Mouse (Mus musculus) kidney, embryonic 14.5 days (tissue): ENCODE measurements at regions not wholly inside any gene's neighbourhood (a gene's known extent, or its start where the extent isn't known, plus 50 kb on each side); places are given as distances from the start of the nearest gene placed in this dataset.

ENCODE experiments used
- ATAC-seq: fragments of 200-750 bp; cut with Nextera tagmentation; 2 replicates; pipeline ENCODE4 v1.8.0; 2017; ENCODE audit warnings: moderate number of reproducible peaks, mild to moderate bottlenecking, moderate TSS enrichment, moderate library complexity; ENCODE audit not compliant: low FRiP score, low TSS enrichment
- H3K27ac ChIP-seq: fragments of 300-500 bp; sonication (generic); 2 replicates; pipeline ENCODE4 v1.5.1; 2014; ENCODE audit warnings: low read depth, mild to moderate bottlenecking, low read length, moderate library complexity, mixed read lengths
- H3K27me3 ChIP-seq: fragments of 300-500 bp; sonication (generic); 2 replicates; pipeline ENCODE4 v1.6.1; 2014; ENCODE audit warnings: mild to moderate bottlenecking, low read length; ENCODE audit not compliant: control insufficient read depth, insufficient read depth
- H3K36me3 ChIP-seq: fragments of 300-500 bp; sonication (generic); 2 replicates; pipeline ENCODE4 v1.6.1; 2014; ENCODE audit warnings: low read length, mixed read lengths; ENCODE audit not compliant: control insufficient read depth, insufficient read depth
- H3K4me1 ChIP-seq: fragments of 300-500 bp; sonication (generic); 2 replicates; pipeline ENCODE4 v1.6.1; 2014; ENCODE audit warnings: low read length, mixed read lengths; ENCODE audit not compliant: control insufficient read depth, insufficient read depth
- H3K4me2 ChIP-seq: fragments of 300-500 bp; sonication (generic); replicated peaks from 2 replicates; pipeline ENCODE4 v1.6.1; 2014; ENCODE audit warnings: low read depth, mild to moderate bottlenecking, low read length
- H3K4me3 ChIP-seq: fragments of 300-500 bp; sonication (generic); 2 replicates; pipeline ENCODE4 v1.5.1; 2014; ENCODE audit warnings: mild to moderate bottlenecking, low read length
- H3K9ac ChIP-seq: fragments of 300-500 bp; sonication (generic); 2 replicates; pipeline ENCODE4 v1.6.1; 2014; ENCODE audit warnings: low read depth, mild to moderate bottlenecking, low read length, moderate library complexity
- H3K9me3 ChIP-seq: fragments of 300-500 bp; sonication (generic); 2 replicates; pipeline ENCODE4 v1.6.1; 2016; ENCODE audit warnings: low read length; ENCODE audit not compliant: control insufficient read depth
- WGBS: fragments of 180-500 bp; shearing (Covaris S2); extraction: QIAGEN DNeasy Blood & Tissue Kit; methylation state at CpG from one replicate; pipeline ENCODE4 v1.1.7; 2014; 5-methylcytosine and 5-hydroxymethylcytosine counted together

DNA sequence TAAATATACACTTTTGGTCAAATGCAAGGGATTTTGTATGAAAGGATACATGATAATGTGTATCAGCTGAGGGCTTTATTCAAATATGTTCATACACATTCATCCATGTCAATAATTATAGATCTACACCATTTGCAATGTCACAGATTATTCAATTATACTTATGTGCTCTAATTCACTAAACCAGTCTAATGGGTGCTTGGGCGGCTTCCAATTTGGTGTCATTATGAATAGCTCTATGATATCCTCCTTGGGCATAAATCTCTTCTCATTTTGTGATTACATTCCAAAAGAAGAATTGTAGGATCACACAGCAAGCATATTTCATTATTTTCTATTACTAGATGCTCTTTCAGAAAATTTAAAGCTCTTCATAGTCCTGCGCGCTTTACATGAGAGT lies 97.7 kb upstream of the Prr30 start:
- H3K4me3 ChIP-seq = no peak overlapping the region
- H3K27me3 ChIP-seq = no peaks in the 10 kb centered on the region
- 94% methylated on average over 3 of the region's 3 CpGs for WGBS
- no peak overlapping the region for H3K9ac ChIP-seq
- no peak for ATAC-seq
- H3K4me2 ChIP-seq = no peak overlapping the region
- H3K36me3 ChIP-seq = no peaks in the 10 kb centered on the region
- H3K9me3 ChIP-seq = no peaks in the 10 kb centered on the region
- no peaks in the 10 kb centered on the region for H3K4me1 ChIP-seq
- H3K27ac ChIP-seq = no peak overlapping the region

DNA sequence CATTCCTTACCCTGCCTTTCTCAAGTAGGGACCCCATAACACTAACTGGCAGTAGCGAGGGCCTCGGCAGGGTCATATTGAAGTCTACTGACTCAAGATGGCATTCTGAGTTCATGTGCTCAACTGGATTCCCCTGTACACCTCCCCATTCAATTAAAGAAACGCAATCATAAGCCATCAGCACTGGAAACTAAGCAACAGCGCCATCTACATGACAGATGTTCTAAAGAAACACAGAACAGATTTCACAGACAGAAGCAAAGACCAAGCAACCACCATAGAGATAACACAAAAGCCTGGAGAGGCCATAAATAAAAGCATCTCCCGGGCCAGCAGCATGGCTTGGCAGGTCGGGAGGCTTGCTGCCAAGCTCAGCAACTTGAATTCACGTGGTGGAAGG lies 94.6 kb upstream of the Prr30 start:
- H3K4me1 ChIP-seq = no peaks in the 10 kb centered on the region
- H3K27ac ChIP-seq = no peak overlapping the region
- 28% methylated on average over 7 of the region's 7 CpGs for WGBS
- no peaks in the 10 kb centered on the region for H3K36me3 ChIP-seq
- no peak for ATAC-seq
- H3K27me3 ChIP-seq = no peaks in the 10 kb centered on the region
- no peak overlapping the region for H3K4me3 ChIP-seq
- H3K9ac ChIP-seq = no peak overlapping the region
- no peaks in the 10 kb centered on the region for H3K9me3 ChIP-seq
- no peak overlapping the region for H3K4me2 ChIP-seq

DNA sequence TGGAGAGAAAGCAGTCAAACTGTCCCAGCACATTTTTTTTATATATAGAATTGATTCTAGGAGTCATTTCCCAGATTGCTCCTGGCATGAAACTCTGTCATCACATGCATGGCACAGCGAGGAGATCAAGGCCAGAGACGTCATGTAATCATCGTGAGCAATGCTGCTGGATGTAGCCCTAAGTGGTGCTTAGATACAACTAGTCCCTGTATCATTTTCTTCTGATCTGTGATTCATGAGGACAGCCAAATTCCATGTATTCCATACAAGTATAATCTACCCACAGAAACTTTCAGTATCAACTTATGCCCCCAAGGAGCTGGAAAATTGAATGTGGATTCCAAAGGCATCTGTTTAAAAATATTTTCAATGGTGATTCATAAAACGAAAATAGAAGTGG lies 87.6 kb upstream of the Prr30 start:
- Histone ChIP-seq H3K4me2 (no peak overlapping the region), H3K27me3 (no peaks in the 10 kb centered on the region), H3K27ac (no peak overlapping the region), H3K36me3 (no peaks in the 10 kb centered on the region), H3K9me3 (no peaks in the 10 kb centered on the region), H3K9ac (no peak overlapping the region), H3K4me1 (no peaks in the 10 kb centered on the region), H3K4me3 (no peak overlapping the region)
- ATAC-seq = no peak
- WGBS = 88% methylated on average over 4 of the region's 4 CpGs

DNA sequence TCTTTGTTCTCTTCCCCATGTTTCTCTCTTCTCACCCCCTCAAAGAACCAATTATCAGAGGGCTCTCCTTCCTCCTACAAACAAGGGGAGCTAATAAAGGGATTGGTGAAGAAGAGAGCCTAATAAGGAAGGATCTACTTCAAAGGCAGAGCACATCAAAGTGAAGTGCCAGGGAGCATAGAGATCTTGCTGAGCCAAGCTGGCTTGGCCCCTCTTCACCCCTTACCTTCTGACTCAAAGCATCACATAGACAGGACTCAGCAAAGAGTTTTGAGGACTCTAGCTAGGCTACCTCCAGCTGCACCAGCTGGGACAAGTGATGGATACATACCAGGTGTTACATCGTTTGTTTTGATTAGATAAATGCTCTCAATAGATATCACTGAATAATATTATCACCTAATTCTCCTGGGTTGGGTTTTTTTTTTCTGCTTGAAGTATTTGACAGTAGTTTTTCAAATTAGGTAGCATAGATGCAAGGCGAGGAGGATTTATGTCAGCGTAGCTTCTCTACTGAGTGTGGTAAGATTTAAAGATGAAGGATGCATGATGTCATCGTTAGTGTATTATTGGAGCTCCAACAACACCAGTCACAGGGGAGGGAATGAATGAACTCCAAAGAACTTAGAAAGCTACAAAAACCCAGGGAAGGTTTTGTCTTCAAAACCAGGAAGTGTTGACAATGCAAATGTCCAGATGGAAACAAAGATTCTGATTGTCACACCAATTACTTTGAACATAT lies 69.1 kb upstream of the Prr30 start:
- Histone ChIP-seq H3K9me3 (no peaks in the 10 kb centered on the region), H3K36me3 (no peaks in the 10 kb centered on the region), H3K4me1 (no peaks in the 10 kb centered on the region), H3K4me3 (no peak overlapping the region), H3K9ac (no peak overlapping the region), H3K27ac (no peak overlapping the region), H3K27me3 (no peaks in the 10 kb centered on the region), H3K4me2 (no peak overlapping the region)
- ATAC-seq = no peak
- WGBS = 58% methylated on average over 4 of the region's 4 CpGs

DNA sequence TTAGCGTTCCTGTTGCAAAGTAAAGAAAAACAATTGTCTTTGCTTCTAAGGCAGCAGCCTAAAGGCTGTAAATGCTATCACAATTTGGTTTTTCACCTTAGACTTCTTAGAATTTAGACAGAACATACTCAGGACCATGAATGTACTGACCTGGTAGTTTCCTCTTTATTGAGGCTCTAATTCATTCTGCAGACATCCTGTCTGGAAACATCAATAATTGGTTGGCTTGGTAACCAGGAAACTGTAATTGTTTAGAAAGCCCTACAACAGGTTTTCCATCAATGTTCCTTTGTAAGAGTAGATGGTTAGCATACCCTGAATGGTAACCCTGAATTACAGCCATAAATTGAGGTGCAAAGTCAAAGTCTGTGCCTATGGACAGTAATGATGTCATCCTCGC lies 67.4 kb upstream of the Prr30 start:
- Histone ChIP-seq H3K27me3 (no peaks in the 10 kb centered on the region), H3K9me3 (no peaks in the 10 kb centered on the region), H3K4me1 (no peaks in the 10 kb centered on the region), H3K36me3 (no peaks in the 10 kb centered on the region), H3K4me3 (no peak overlapping the region), H3K27ac (no peak overlapping the region), H3K9ac (no peak overlapping the region), H3K4me2 (no peak overlapping the region)
- 69% methylated on average over 2 of the region's 2 CpGs for WGBS
- no peak for ATAC-seq
